Mouse (Mus musculus) c-Kit-positive CD71-positive TER-119-negative erythroid progenitor cells, embryonic 14.5 days (primary cell): ENCODE measurements at regions not wholly inside any gene's neighbourhood (a gene's known extent, or its start where the extent isn't known, plus 50 kb on each side); places are given as distances from the start of the nearest gene placed in this dataset.
"Not testable (repeated sequence)": the region's sequence is repeated elsewhere in the genome, so short reads cannot be mapped to it uniquely, and the experiment has no call there.

Experiments used
- DNase-seq: peaks from one replicate; pipeline ENCODE4 v3.0.0-alpha.2; 2013; ENCODE audit warnings: low read depth

- DNase-seq = no peak
Observed at GRCm38 (mm10) chr6:60657117-60657911, 172.3 kb downstream of the Snca start.

- not testable (repeated sequence) for DNase-seq
Observed at GRCm38 (mm10) chr6:60646983-60647617, 182.6 kb downstream of the Snca start.

GRCm38 (mm10) chr6:60642251-60642650 lies 187.4 kb downstream of the Snca start:
- DNase-seq = no peak

GRCm38 (mm10) chr6:60616313-60616712 lies 213.3 kb downstream of the Snca start:
- no peak for DNase-seq

- no peak for DNase-seq
Observed at GRCm38 (mm10) chr6:60600201-60600600, 229.5 kb downstream of the Snca start.

GRCm38 (mm10) chr6:60564261-60564660 lies 265.4 kb downstream of the Snca start:
- no peak for DNase-seq

- peak; percentile 7 for DNase-seq
Observed at GRCm38 (mm10) chr6:60555590-60556235, 273.9 kb downstream of the Snca start.
